Mouse (Mus musculus): ENCODE results near the gene Fgd5. TPM values are rescaled to one million over a fixed set of nuclear protein-coding genes. Genes with fewer than 3 reads are reported as not detected.
"Not testable (repeated sequence)": the region's sequence is repeated elsewhere in the genome, so short reads cannot be mapped to it uniquely, and the experiment has no call there.

Fgd5 gene
- total RNA-seq (2021), result 1 to 10 TPM; 4.6 TPM
- long read RNA-seq, experiment 1, full-length matches to known transcripts, result 8 of 10 reads
- long read RNA-seq, experiment 1, partial matches to known transcripts, result 1 of 10 reads
- long read RNA-seq, experiment 1, other reads (novel, unspliced or antisense), result 1 of 10 reads
- long read RNA-seq, experiment 2, full-length matches to known transcripts, result 5 of 11 reads
- long read RNA-seq, experiment 2, partial matches to known transcripts, result 2 of 11 reads
- long read RNA-seq, experiment 2, other reads (novel, unspliced or antisense), result 4 of 11 reads

GRCm38 (mm10) chr6:91978371-91979300 is at the start of gene Fgd5:
Fgd5 (plus strand) TSS chr6:91978878.
- TF ChIP-seq CTCF (IDR thresholded peaks at IDR 0.05), result no peak
- intact Hi-C loops (cut with DNase I), result no loop called here
- Histone ChIP-seq H3K27ac (peak within 1 kb of the TSS; percentile 71), H3K4me3 (peak within 1 kb of the TSS; percentile 44)
- no peak for DNase-seq (ENCODE audit: extremely low spot score in 1 of 2, low spot score in 2 of 2)

- intact Hi-C loops (cut with DNase I), result no loop called here
- TF ChIP-seq CTCF (IDR thresholded peaks at IDR 0.05), result no peak
- no peak for DNase-seq (ENCODE audit: extremely low spot score in 1 of 2, low spot score in 2 of 2)
These were observed 47.4 kb upstream of the Fgd5 start for GRCm38 (mm10) chr6:91931231-91931630.

GRCm38 (mm10) chr6:91938491-91938890 is 40.2 kb upstream of the Fgd5 start:
- no peak for TF ChIP-seq CTCF (IDR thresholded peaks at IDR 0.05)
- Histone ChIP-seq H3K4me3 (no peak overlapping the region), H3K27ac (no peak overlapping the region)
- no peak for DNase-seq (ENCODE audit: extremely low spot score in 1 of 2, low spot score in 2 of 2)
- intact Hi-C loops (cut with DNase I), result no loop called here

More at GRCm38 (mm10) chr6:91931231-91931630, 47.4 kb upstream of the Fgd5 start:
- Histone ChIP-seq H3K27ac (no peak overlapping the region), H3K4me3 (no peak overlapping the region)

GRCm38 (mm10) chr6:91948426-91948825 is 30.3 kb upstream of the Fgd5 start:
- TF ChIP-seq CTCF (IDR thresholded peaks at IDR 0.05), result no peak
- no peak overlapping the region for H3K4me3 ChIP-seq
- H3K27ac ChIP-seq, result no peak overlapping the region
- intact Hi-C loops (cut with DNase I), result no loop called here
- DNase-seq (ENCODE audit: extremely low spot score in 1 of 2, low spot score in 2 of 2), result no peak

GRCm38 (mm10) chr6:91958015-91958414 is 20.7 kb upstream of the Fgd5 start:
- DNase-seq (ENCODE audit: extremely low spot score in 1 of 2, low spot score in 2 of 2); intact Hi-C loops (cut with DNase I); H3K27ac ChIP-seq; H3K4me3 ChIP-seq: not testable (repeated sequence)

- Histone ChIP-seq H3K27ac (peak overlapping the region; percentile 64), H3K4me3 (no peak overlapping the region)
- no peak for DNase-seq (ENCODE audit: extremely low spot score in 1 of 2, low spot score in 2 of 2)
- intact Hi-C loops (cut with DNase I), result no loop called here
- no peak for TF ChIP-seq CTCF (IDR thresholded peaks at IDR 0.05)
These were observed 18.5 kb upstream of the Fgd5 start for GRCm38 (mm10) chr6:91960028-91960811.

GRCm38 (mm10) chr6:91963429-91963828 is 15.2 kb upstream of the Fgd5 start:
- Histone ChIP-seq H3K4me3 (no peak overlapping the region), H3K27ac (no peak overlapping the region)
- intact Hi-C loops (cut with DNase I), result no loop called here
- TF ChIP-seq CTCF (IDR thresholded peaks at IDR 0.05), result no peak
- DNase-seq (ENCODE audit: extremely low spot score in 1 of 2, low spot score in 2 of 2), result no peak

- DNase-seq (ENCODE audit: extremely low spot score in 1 of 2, low spot score in 2 of 2), result no peak
- intact Hi-C loops (cut with DNase I), result no loop called here
- no peak overlapping the region for H3K27ac ChIP-seq
- no peak for TF ChIP-seq CTCF (IDR thresholded peaks at IDR 0.05)
- H3K4me3 ChIP-seq, result no peak overlapping the region
These were observed 13.6 kb upstream of the Fgd5 start for GRCm38 (mm10) chr6:91965060-91965459.

GRCm38 (mm10) chr6:91966006-91966405 is 12.7 kb upstream of the Fgd5 start:
- Histone ChIP-seq H3K4me3 (no peak overlapping the region), H3K27ac (no peak overlapping the region)
- peak; percentile 23 for TF ChIP-seq CTCF (IDR thresholded peaks at IDR 0.05)
- intact Hi-C loops (cut with DNase I), result no loop called here
- DNase-seq (ENCODE audit: extremely low spot score in 1 of 2, low spot score in 2 of 2), result no peak

- no peak for DNase-seq (ENCODE audit: extremely low spot score in 1 of 2, low spot score in 2 of 2)
- intact Hi-C loops (cut with DNase I), result no loop called here
- Histone ChIP-seq H3K27ac (no peak overlapping the region; the same call in 1 of the 2 replicates), H3K4me3 (no peak overlapping the region)
- TF ChIP-seq CTCF (IDR thresholded peaks at IDR 0.05), result no peak; the same call in 1 of the 2 replicates
These were observed 6.5 kb upstream of the Fgd5 start for GRCm38 (mm10) chr6:91972201-91972646.

- DNase-seq (ENCODE audit: extremely low spot score in 1 of 2, low spot score in 2 of 2), result no peak
- TF ChIP-seq CTCF (IDR thresholded peaks at IDR 0.05), result no peak
- intact Hi-C loops (cut with DNase I), result no loop called here
These were observed 4.7 kb upstream of the Fgd5 start for GRCm38 (mm10) chr6:91973972-91974371.

More at GRCm38 (mm10) chr6:91973972-91974371, 4.7 kb upstream of the Fgd5 start:
- Histone ChIP-seq H3K4me3 (no peak overlapping the region), H3K27ac (no peak overlapping the region)
